Mouse (Mus musculus) lung, adult 2 months (tissue): ENCODE results near the gene Inpp4b. TPM values are rescaled to one million over a fixed set of nuclear protein-coding genes. Genes with fewer than 3 reads are reported as not detected.

ENCODE experiments used
- DNase-seq: peaks from one replicate; pipeline ENCODE4 v3.0.0; 2022
- H3K4me1 ChIP-seq: fragments of 200-500 bp; 2 replicates; pipeline ENCODE4 v1.6.1; 2011; ENCODE audit warnings: low read length; ENCODE audit not compliant: control insufficient read depth, insufficient read depth
- H3K4me3 ChIP-seq: fragments of 200-500 bp; replicated peaks from 2 replicates; pipeline ENCODE3; 2011; ENCODE audit warnings: low read depth, mild to moderate bottlenecking, control low read depth, low read length; ENCODE audit errors: extremely low read depth
- CTCF ChIP-seq: fragments of 200-500 bp; IDR thresholded peaks from 2 replicates; pipeline ENCODE4 v1.5.1; 2011; ENCODE audit warnings: mild to moderate bottlenecking, low read length, control low read depth; ENCODE audit not compliant: insufficient read depth
- POLR2A ChIP-seq: fragments of 200-500 bp; IDR thresholded peaks from 2 replicates; pipeline ENCODE4 v1.6.1; 2011; ENCODE audit warnings: low read depth, mild to moderate bottlenecking, control low read depth, low read length, borderline replicate concordance; ENCODE audit errors: extremely low read depth
- whole genome bisulfite sequencing: fragments of 180-500 bp; shearing (Covaris S2); methylation state at CpG from one replicate; pipeline ENCODE4 v1.1.7; 2018; 5-methylcytosine and 5-hydroxymethylcytosine counted together
- polyA plus RNA-seq: library from polyadenylated mRNA; depleted of rRNA; stranded (reverse); fragments of >200 nt; gene quantifications from 2 replicates; pipeline ENCODE4 v1.2.3, GENCODE M21; 2012

Gene Inpp4b
- polyA plus RNA-seq, 1 experiment, result 2.6 TPM

GRCm38 (mm10) chr8:81361162-81361561 lies 18.8 kb downstream of the Inpp4b start:
- Histone ChIP-seq H3K4me1 (no peaks in the 10 kb centered on the region), H3K4me3 (no peak overlapping the region)
- DNase-seq, result no peak
- TF ChIP-seq POLR2A (no peak), CTCF (no peak)
- WGBS, result 63% methylated on average over 2 of the region's 2 CpGs

DNA sequence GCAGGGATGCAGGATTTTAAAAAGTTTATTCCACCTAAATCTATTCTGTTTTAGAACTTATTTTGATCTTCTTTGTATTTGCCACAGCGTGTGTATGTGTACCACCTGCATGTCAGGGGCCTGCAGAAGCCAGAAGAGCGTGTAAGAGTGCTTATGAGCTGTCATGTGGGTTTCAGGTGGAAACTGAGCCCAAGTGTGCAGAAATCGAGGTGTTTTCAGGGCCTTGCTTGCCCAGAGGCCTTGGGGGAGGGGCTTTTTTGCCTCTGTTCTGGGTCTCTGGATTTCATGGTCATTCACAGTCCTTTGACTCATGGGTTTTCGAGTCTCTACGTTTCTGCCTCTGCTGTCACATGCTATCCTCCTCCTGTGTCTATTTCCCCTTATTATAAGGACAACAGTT lies 28.3 kb downstream of the Inpp4b start:
- 77% methylated on average over 5 of the region's 5 CpGs for WGBS
- no peak overlapping the region for H3K4me3 ChIP-seq
- TF ChIP-seq POLR2A (no peak), CTCF (no peak)

GRCm38 (mm10) chr8:81371844-81372243 lies 29.5 kb downstream of the Inpp4b start:
- no peaks in the 10 kb centered on the region for H3K4me1 ChIP-seq
- WGBS, result 71% methylated on average over 4 of the region's 4 CpGs
- TF ChIP-seq CTCF (no peak), POLR2A (no peak)
- no peak overlapping the region for H3K4me3 ChIP-seq
- DNase-seq, result no peak

More for the DNA sequence above, 28.3 kb downstream of the Inpp4b start:
- no peaks in the 10 kb centered on the region for H3K4me1 ChIP-seq
- DNase-seq, result no peak

GRCm38 (mm10) chr8:81374877-81375475 lies 32.6 kb downstream of the Inpp4b start:
- Histone ChIP-seq H3K4me3 (no peak overlapping the region), H3K4me1 (no peaks in the 10 kb centered on the region)
- WGBS, result 73% methylated on average over 4 of the region's 4 CpGs
- DNase-seq, result no peak
- TF ChIP-seq POLR2A, result no peak
- TF ChIP-seq CTCF, result no peak

GRCm38 (mm10) chr8:81388953-81389352 lies 46.6 kb downstream of the Inpp4b start:
- 92% methylated on average over 6 of the region's 6 CpGs for WGBS
- H3K4me3 ChIP-seq, result no peak overlapping the region
- no peak for DNase-seq
- no peaks in the 10 kb centered on the region for H3K4me1 ChIP-seq
- TF ChIP-seq POLR2A (no peak), CTCF (no peak)

DNA sequence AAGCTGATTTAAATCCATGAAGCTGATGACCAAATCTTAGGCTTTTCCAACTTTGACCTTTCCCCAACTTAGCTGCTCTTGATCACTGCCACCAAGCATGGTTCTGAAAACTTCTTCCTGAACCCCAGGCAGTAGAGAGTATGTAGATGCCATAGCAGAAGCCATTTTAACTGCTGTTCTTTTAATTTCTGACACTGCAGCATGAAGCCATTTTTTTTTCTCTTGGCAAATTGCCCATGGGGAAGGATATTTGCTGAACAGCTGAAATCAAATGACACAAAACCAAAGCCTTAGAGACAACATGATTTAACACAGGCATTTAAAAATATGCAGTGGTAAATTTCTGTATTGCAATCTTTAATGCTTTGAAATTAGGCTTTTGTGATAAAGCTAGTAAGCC lies 56.7 kb downstream of the Inpp4b start:
- DNase-seq, result no peak
- Histone ChIP-seq H3K4me1 (no peaks in the 10 kb centered on the region), H3K4me3 (no peak overlapping the region)
- TF ChIP-seq CTCF (no peak), POLR2A (no peak)

DNA sequence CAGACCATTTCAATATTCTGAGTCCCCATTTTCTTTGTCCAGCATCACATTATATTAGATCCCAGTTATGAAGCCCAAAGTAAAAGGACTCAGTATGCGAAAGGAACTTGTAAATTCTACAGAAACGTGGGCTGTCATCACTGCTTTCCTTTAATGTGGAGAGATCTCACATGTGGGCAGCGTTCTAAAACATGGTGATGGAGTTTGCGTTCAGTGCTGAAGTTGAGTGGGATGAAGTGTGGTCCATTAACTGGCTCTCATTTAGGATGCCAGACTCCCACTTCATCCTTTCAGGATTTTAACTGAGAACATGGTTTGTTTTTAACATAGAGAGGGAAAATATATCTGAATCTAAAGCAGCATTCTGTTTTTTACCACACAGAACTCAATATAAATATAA lies 57.1 kb downstream of the Inpp4b start:
- no peak for DNase-seq
- TF ChIP-seq POLR2A (no peak), CTCF (no peak)
- 79% methylated on average over 4 of the region's 4 CpGs for WGBS
- no peak overlapping the region for H3K4me3 ChIP-seq
- no peaks in the 10 kb centered on the region for H3K4me1 ChIP-seq

DNA sequence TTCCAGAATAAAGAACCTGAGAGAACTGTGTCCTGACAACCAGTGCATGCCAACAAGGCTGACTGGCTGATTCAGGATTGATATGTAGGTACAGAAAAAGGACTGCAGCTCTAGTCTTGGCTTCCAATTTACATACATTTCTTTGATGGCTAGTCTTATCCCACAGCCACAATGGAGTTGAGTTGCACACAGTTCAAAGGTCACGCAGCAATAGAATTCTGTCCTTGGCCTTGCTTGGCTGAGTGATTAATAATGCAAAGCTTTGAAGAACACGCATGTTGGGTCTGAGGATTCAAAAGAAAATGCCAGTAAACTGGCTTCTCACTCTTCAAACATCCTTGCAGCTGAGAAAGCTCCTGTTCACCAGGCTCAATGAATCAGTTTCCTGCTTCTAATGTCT lies 70.4 kb downstream of the Inpp4b start:
- no peak for DNase-seq
- TF ChIP-seq POLR2A (no peak), CTCF (no peak)
- H3K4me1 ChIP-seq, result no peaks in the 10 kb centered on the region
- no peak overlapping the region for H3K4me3 ChIP-seq
- 80% methylated on average over 2 of the region's 2 CpGs for WGBS

DNA sequence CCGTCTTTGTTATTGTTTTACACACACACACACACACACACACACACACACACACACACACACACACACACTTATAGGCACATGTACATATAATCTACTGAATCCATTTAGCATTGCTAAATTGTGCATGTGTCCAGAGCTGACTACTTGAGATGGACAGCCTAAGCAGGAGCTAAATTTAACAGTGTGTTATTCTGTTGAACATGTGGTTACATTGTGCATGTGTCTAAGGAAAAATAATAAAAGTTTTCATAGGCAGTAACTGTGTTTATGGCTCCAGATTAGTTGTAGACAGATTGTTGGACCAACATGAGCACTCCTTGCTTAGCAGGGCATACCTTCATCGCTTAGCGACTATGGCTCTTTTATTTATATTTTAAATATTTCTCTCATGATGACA lies 101.6 kb downstream of the Inpp4b start:
- no peak overlapping the region for H3K4me3 ChIP-seq
- DNase-seq, result no peak
- 71% methylated on average over 3 of the region's 3 CpGs for WGBS
- TF ChIP-seq POLR2A, result no peak
- TF ChIP-seq CTCF, result no peak
- H3K4me1 ChIP-seq, result no peaks in the 10 kb centered on the region

DNA sequence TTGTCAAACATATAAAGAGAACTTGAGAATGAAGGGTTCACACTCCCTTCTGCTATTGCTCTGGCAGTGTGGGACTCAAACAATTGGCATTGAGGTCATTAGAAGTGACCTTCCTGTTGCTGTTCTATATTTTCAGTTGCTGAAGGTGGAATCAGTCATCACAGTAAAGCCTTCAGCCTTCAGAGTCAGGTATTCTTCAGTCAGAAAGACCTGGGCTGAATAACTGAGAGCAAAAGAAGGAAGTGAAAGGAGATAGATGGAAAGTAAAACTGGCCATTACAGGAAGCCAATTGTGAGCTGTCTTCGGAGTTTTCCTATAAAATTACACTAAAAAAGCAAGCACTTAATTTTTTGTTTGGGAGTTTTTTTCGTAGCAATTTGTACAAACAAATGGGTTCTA lies 107.4 kb downstream of the Inpp4b start:
- TF ChIP-seq POLR2A (no peak), CTCF (no peak)
- no peak for DNase-seq
- 57% methylated on average over 2 of the region's 2 CpGs for WGBS
- no peaks in the 10 kb centered on the region; the same call in 1 of the 2 replicates for H3K4me1 ChIP-seq
- no peak overlapping the region for H3K4me3 ChIP-seq
